Comparison of ENCODE assay signal across 8 mouse cellular contexts in genomic region chr14:54913343-54913742, GRCm38 (mm10). TPM values are rescaled to one million over a fixed set of nuclear protein-coding genes. Genes with fewer than 3 reads are reported as not detected.
DNase-seq lines count a peak whose midpoint lies in the region; ATAC-seq lines count a peak whose summit lies in the region.

No protein-coding gene starts in this region.

- no peaks in the 10 kb centered on the region for H3K27me3 ChIP-seq in heart, embryonic 16.5 days (ENCODE audit: control insufficient read depth, insufficient read depth, low read length)
- no peaks in the 10 kb centered on the region for H3K27me3 ChIP-seq in hindbrain, embryonic 11.5 days (ENCODE audit: control insufficient read depth, insufficient read depth, low read length)
- no peaks in the 10 kb centered on the region for H3K27me3 ChIP-seq in midbrain, embryonic 10.5 days (ENCODE audit: low read depth, poor library complexity, severe bottlenecking)

- intact Hi-C loops in heart, postnatal 36 days (cut with DNase I): no loop called here

- DNase-seq in heart, postnatal 36 days: no peak
- DNase-seq in cerebellum, postnatal 25 days: peak; percentile 45 to 50
- DNase-seq in hindbrain, embryonic 11.5 days (ENCODE audit: low spot score): peak; percentile 39
- no peak for DNase-seq in midbrain, embryonic 10.5 days (ENCODE audit: low spot score)
- no peak for DNase-seq in layer of hippocampus, postnatal 36 days
- DNase-seq in left cerebral cortex, adult 9 months (ENCODE audit: low spot score in 2 of 2): no peak
- DNase-seq in layer of hippocampus, adult 8-10 months (ENCODE audit: low spot score in 2 of 2): no peak

- WGBS in heart, embryonic 16.5 days: 14% methylated on average over 10 of the region's 10 CpGs
- 24% methylated on average over 10 of the region's 10 CpGs for WGBS in hindbrain, embryonic 11.5 days
- 17% methylated on average over 10 of the region's 10 CpGs for WGBS in midbrain, embryonic 10.5 days

- H3K9ac ChIP-seq in heart, embryonic 16.5 days (ENCODE audit: low read length): peak overlapping the region; percentile 84
- peak overlapping the region; percentile 97 for H3K9ac ChIP-seq in hindbrain, embryonic 11.5 days (ENCODE audit: low read depth, low read length)

- peaks cover 8% of the 10 kb centered on the region; the same call in 1 of the 2 replicates for H3K36me3 ChIP-seq in heart, embryonic 16.5 days (ENCODE audit: control insufficient read depth, insufficient read depth)
- H3K36me3 ChIP-seq in hindbrain, embryonic 11.5 days (ENCODE audit: control insufficient read depth, insufficient read depth, low read length): no peaks in the 10 kb centered on the region
- H3K36me3 ChIP-seq in midbrain, embryonic 10.5 days: peaks cover 63% of the 10 kb centered on the region

- ATAC-seq in heart, embryonic 16.5 days (replicated peaks; ENCODE audit: extremely low read depth, insufficient read depth, low FRiP score): no peak
- ATAC-seq in hindbrain, embryonic 11.5 days (ENCODE audit: low FRiP score): peak; percentile 23

- peak overlapping the region; percentile 69 for H3K4me3 ChIP-seq in heart, embryonic 16.5 days (ENCODE audit: low read length)
- peak overlapping the region; percentile 81 for H3K4me3 ChIP-seq in hindbrain, embryonic 11.5 days (ENCODE audit: low read depth, low read length)
- peak overlapping the region; percentile 91 for H3K4me3 ChIP-seq in midbrain, embryonic 10.5 days

- no peak overlapping the region for H3K27ac ChIP-seq in heart, embryonic 16.5 days (ENCODE audit: low read length)
- no peak overlapping the region for H3K27ac ChIP-seq in hindbrain, embryonic 11.5 days (ENCODE audit: low read depth, low read length)
- peak overlapping the region; percentile 95 for H3K27ac ChIP-seq in midbrain, embryonic 10.5 days (replicated peaks)

- H3K4me1 ChIP-seq in heart, embryonic 16.5 days (ENCODE audit: control insufficient read depth, insufficient read depth, low read length): peaks cover 12% of the 10 kb centered on the region
- H3K4me1 ChIP-seq in hindbrain, embryonic 11.5 days (replicated peaks; ENCODE audit: control insufficient read depth, insufficient read depth, low read length): no peaks in the 10 kb centered on the region
- peaks cover 35% of the 10 kb centered on the region for H3K4me1 ChIP-seq in midbrain, embryonic 10.5 days

- H3K9me3 ChIP-seq in heart, embryonic 16.5 days (replicated peaks; ENCODE audit: control insufficient read depth, low read length): no peaks in the 10 kb centered on the region
- no peaks in the 10 kb centered on the region for H3K9me3 ChIP-seq in hindbrain, embryonic 11.5 days (ENCODE audit: control insufficient read depth, low read length)
- H3K9me3 ChIP-seq in midbrain, embryonic 10.5 days (replicated peaks): no peaks in the 10 kb centered on the region

- peak overlapping the region; percentile 97 for H3K4me2 ChIP-seq in heart, embryonic 16.5 days (ENCODE audit: low read depth, low read length)
- peak overlapping the region; percentile 99 for H3K4me2 ChIP-seq in hindbrain, embryonic 11.5 days (replicated peaks; ENCODE audit: low read depth, low read length)

RNA-seq across cellular contexts. Expression of gene Slc22a17, which starts 0.4 kb away (rescaled TPM):
- polyA plus RNA-seq in heart, embryonic 16.5 days (2015; fragmentation: Nextera tagmentation; extraction: Ambion mirVana): 27.2 and 31.9 TPM in 2 replicates
- total RNA-seq in heart, postnatal 36 days (2021): 1 to 10 TPM; 2.0 to 2.7 TPM
- 40.2 and 41.0 TPM in 2 replicates for polyA plus RNA-seq in hindbrain, embryonic 11.5 days (2014; fragmentation: Nextera tagmentation; extraction: Ambion mirVana)
- polyA plus RNA-seq in midbrain, embryonic 10.5 days (2016; fragmentation: Nextera tagmentation; extraction: Ambion mirVana): 42.0 and 52.0 TPM in 2 replicates
- 100 to 1,000 TPM; 661 to 670 TPM for total RNA-seq in layer of hippocampus, postnatal 36 days (2021)
- 100 to 1,000 TPM; 629 to 644 (median 642) TPM for total RNA-seq in layer of hippocampus, adult 8-10 months (2022)

RNA-seq across cellular contexts. Expression of gene Efs, which starts 12.6 kb away (rescaled TPM):
- polyA plus RNA-seq in heart, embryonic 16.5 days (2015; fragmentation: Nextera tagmentation; extraction: Ambion mirVana): 13.4 and 14.4 TPM in 2 replicates
- total RNA-seq in heart, postnatal 36 days (2021): 1 to 10 TPM; 2.5 to 2.8 TPM
- 20.7 and 22.2 TPM in 2 replicates for polyA plus RNA-seq in hindbrain, embryonic 11.5 days (2014; fragmentation: Nextera tagmentation; extraction: Ambion mirVana)
- polyA plus RNA-seq in midbrain, embryonic 10.5 days (2016; fragmentation: Nextera tagmentation; extraction: Ambion mirVana): 42.5 and 42.8 TPM in 2 replicates
- total RNA-seq in layer of hippocampus, postnatal 36 days (2021): 10 to 100 TPM; 10.3 to 11.7 TPM
- 10 to 100 TPM; 10.1 to 13.7 (median 12.4) TPM for total RNA-seq in layer of hippocampus, adult 8-10 months (2022)

RNA-seq across cellular contexts. Expression of gene Il25, which starts 19.2 kb away (rescaled TPM):
- polyA plus RNA-seq in heart, embryonic 16.5 days (2015; fragmentation: Nextera tagmentation; extraction: Ambion mirVana): not detected in 2 replicates
- total RNA-seq in heart, postnatal 36 days (2021): not detected
- 0.47 TPM in 1 of 2 replicates, not detected in the other for polyA plus RNA-seq in hindbrain, embryonic 11.5 days (2014; fragmentation: Nextera tagmentation; extraction: Ambion mirVana)
- polyA plus RNA-seq in midbrain, embryonic 10.5 days (2016; fragmentation: Nextera tagmentation; extraction: Ambion mirVana): not detected in 2 replicates
- total RNA-seq in layer of hippocampus, postnatal 36 days (2021): not detected
- total RNA-seq in layer of hippocampus, adult 8-10 months (2022): under 1 TPM in 1 of 4 experiments, not detected in 3; 0.47 TPM

RNA-seq across cellular contexts. Expression of gene Pabpn1, which starts 21.0 kb away (rescaled TPM):
- 61.9 and 68.4 TPM in 2 replicates for polyA plus RNA-seq in heart, embryonic 16.5 days (2015; fragmentation: Nextera tagmentation; extraction: Ambion mirVana)
- 10 to 100 TPM; 45.8 to 51.0 TPM for total RNA-seq in heart, postnatal 36 days (2021)
- polyA plus RNA-seq in hindbrain, embryonic 11.5 days (2014; fragmentation: Nextera tagmentation; extraction: Ambion mirVana): 168 and 173 TPM in 2 replicates
- 165 and 175 TPM in 2 replicates for polyA plus RNA-seq in midbrain, embryonic 10.5 days (2016; fragmentation: Nextera tagmentation; extraction: Ambion mirVana)
- 100 to 1,000 TPM; 231 to 275 TPM for total RNA-seq in layer of hippocampus, postnatal 36 days (2021)
- total RNA-seq in layer of hippocampus, adult 8-10 months (2022): 100 to 1,000 TPM; 260 to 320 (median 270) TPM

RNA-seq across cellular contexts. Expression of gene Cmtm5, which starts 22.7 kb away (rescaled TPM):
- polyA plus RNA-seq in heart, embryonic 16.5 days (2015; fragmentation: Nextera tagmentation; extraction: Ambion mirVana): 0.86 and 1.3 TPM in 2 replicates
- total RNA-seq in heart, postnatal 36 days (2021): under 1 TPM in 1 of 2 experiments, not detected in 1; 0.46 TPM
- 1.8 and 4.1 TPM in 2 replicates for polyA plus RNA-seq in hindbrain, embryonic 11.5 days (2014; fragmentation: Nextera tagmentation; extraction: Ambion mirVana)
- 0.17 and 0.31 TPM in 2 replicates for polyA plus RNA-seq in midbrain, embryonic 10.5 days (2016; fragmentation: Nextera tagmentation; extraction: Ambion mirVana)
- 10 to 100 TPM; 70.3 to 80.4 TPM for total RNA-seq in layer of hippocampus, postnatal 36 days (2021)
- total RNA-seq in layer of hippocampus, adult 8-10 months (2022): 10 to 100 TPM; 62.4 to 83.2 (median 76.3) TPM

Comparison
In these comparisons a context has a peak if more than half of its experiments do, and no peak if none do; other contexts are left out.
1. DNase-seq: peak in cerebellum, postnatal 25 days (2 of 2) and hindbrain, embryonic 11.5 days (single experiment); none in heart, postnatal 36 days (0 of 2), midbrain, embryonic 10.5 days (single experiment), layer of hippocampus, postnatal 36 days (0 of 2), left cerebral cortex, adult 9 months (0 of 2) and layer of hippocampus, adult 8-10 months (0 of 2).
2. RNA of gene Slc22a17, which starts 0.4 kb away (total RNA-seq): 661 to 670 TPM in layer of hippocampus, postnatal 36 days and 629 to 644 TPM in layer of hippocampus, adult 8-10 months; 2.0 to 2.7 TPM in heart, postnatal 36 days; every median in the first group is over 100 times any median in the second.
3. Peak in every context shown above with its lines, with median percentiles within 50 percentile points of each other: H3K4me3 ChIP-seq.